Mouse (Mus musculus): ENCODE data around the gene Trpm8. TPM values are rescaled to one million over a fixed set of nuclear protein-coding genes. Genes with fewer than 3 reads are reported as not detected.
A peak's percentile ranks its signal among the peaks of the same experiment; 100 is the strongest.

Gene Trpm8
- total RNA-seq, 4 experiments from 2014 or later = 0.09 to 0.22 TPM; not detected in 2

GRCm38 (mm10) chr1:88300301-88301050 lies 23.0 kb downstream of the Trpm8 start:
- no peak for DNase-seq (ENCODE audit: low spot score in 2 of 2)

- no peak for DNase-seq (ENCODE audit: low spot score in 2 of 2)
These were observed 23.9 kb downstream of the Trpm8 start for GRCm38 (mm10) chr1:88301121-88302014.

GRCm38 (mm10) chr1:88302057-88302740 lies 24.7 kb downstream of the Trpm8 start:
- no peak for DNase-seq (ENCODE audit: low spot score in 2 of 2)

GRCm38 (mm10) chr1:88303762-88304161 lies 26.3 kb downstream of the Trpm8 start:
- DNase-seq (ENCODE audit: low spot score in 2 of 2) = no peak

- no peak for DNase-seq (ENCODE audit: low spot score in 2 of 2)
These were observed 27.0 kb downstream of the Trpm8 start for GRCm38 (mm10) chr1:88304261-88304985.

GRCm38 (mm10) chr1:88305018-88305795 lies 27.7 kb downstream of the Trpm8 start:
- DNase-seq (ENCODE audit: low spot score in 2 of 2) = no peak

- no peak for DNase-seq (ENCODE audit: low spot score in 2 of 2)
These were observed 29.1 kb downstream of the Trpm8 start for GRCm38 (mm10) chr1:88306543-88306942.

GRCm38 (mm10) chr1:88307180-88307579 lies 29.7 kb downstream of the Trpm8 start:
- DNase-seq (ENCODE audit: low spot score in 2 of 2) = no peak

- no peak for DNase-seq (ENCODE audit: low spot score in 2 of 2)
These were observed 31.6 kb downstream of the Trpm8 start for GRCm38 (mm10) chr1:88309020-88309419.

GRCm38 (mm10) chr1:88309905-88310304 lies 32.4 kb downstream of the Trpm8 start:
- DNase-seq (ENCODE audit: low spot score in 2 of 2) = no peak

- no peak for DNase-seq (ENCODE audit: low spot score in 2 of 2)
These were observed 32.9 kb downstream of the Trpm8 start for GRCm38 (mm10) chr1:88310349-88310748.

GRCm38 (mm10) chr1:88317279-88317678 lies 39.8 kb downstream of the Trpm8 start:
- DNase-seq (ENCODE audit: low spot score in 2 of 2) = no peak

- peak; percentile 32 to 57 for DNase-seq (ENCODE audit: low spot score in 2 of 2)
These were observed 41.1 kb downstream of the Trpm8 start for GRCm38 (mm10) chr1:88318531-88319060.

- DNase-seq (ENCODE audit: low spot score in 2 of 2) = no peak
These were observed 43.4 kb downstream of the Trpm8 start for GRCm38 (mm10) chr1:88320821-88321395.

- DNase-seq (ENCODE audit: low spot score in 2 of 2) = no peak
These were observed 44.7 kb downstream of the Trpm8 start for GRCm38 (mm10) chr1:88322146-88322545.

GRCm38 (mm10) chr1:88323101-88323500 lies 45.6 kb downstream of the Trpm8 start:
- DNase-seq (ENCODE audit: low spot score in 2 of 2) = no peak

- DNase-seq (ENCODE audit: low spot score in 2 of 2) = no peak
These were observed 62.0 kb downstream of the Trpm8 start for GRCm38 (mm10) chr1:88339481-88339880.

- no peak for DNase-seq (ENCODE audit: low spot score in 2 of 2)
These were observed 65.2 kb downstream of the Trpm8 start for GRCm38 (mm10) chr1:88342615-88343014.

GRCm38 (mm10) chr1:88345580-88345979 lies 68.1 kb downstream of the Trpm8 start:
- no peak for DNase-seq (ENCODE audit: low spot score in 2 of 2)

Measured in layer of hippocampus, adult 8-10 months (tissue).